Mouse (Mus musculus): ENCODE measurements at regions not wholly inside any gene's neighbourhood (a gene's known extent, or its start where the extent isn't known, plus 50 kb on each side); places are given as distances from the start of the nearest gene placed in this dataset.

GRCm38 (mm10) chr2:45588248-45588647 lies 471.1 kb upstream of the Zeb2 start:
- TF ChIP-seq CTCF (IDR thresholded peaks at IDR 0.05; ENCODE audit: low read depth, low read length) (no peak), EP300 (IDR thresholded peaks at IDR 0.05; ENCODE audit: insufficient read depth, low read depth, low read length) (no peak), POLR2A (IDR thresholded peaks at IDR 0.05; ENCODE audit: insufficient read depth, low read length) (no peak)
- no peaks in the 10 kb centered on the region for H3K9me3 ChIP-seq (replicated peaks; ENCODE audit: control insufficient read depth, insufficient read depth, low read length, poor library complexity, severe bottlenecking)
- no peaks in the 10 kb centered on the region for H3K36me3 ChIP-seq (ENCODE audit: control insufficient read depth, insufficient read depth, low read length, poor library complexity, severe bottlenecking)
- no peak overlapping the region for H3K4me3 ChIP-seq (ENCODE audit: low read depth, low read length)
- no peaks in the 10 kb centered on the region for H3K4me1 ChIP-seq (ENCODE audit: control insufficient read depth, insufficient read depth, low read length)
- H3K9ac ChIP-seq (ENCODE audit: low read depth, poor library complexity, severe bottlenecking): no peak overlapping the region
- H3K27ac ChIP-seq (ENCODE audit: insufficient read depth, low read length): no peak overlapping the region
- H3K27me3 ChIP-seq (ENCODE audit: control insufficient read depth, insufficient read depth, low read length, poor library complexity, severe bottlenecking): no peaks in the 10 kb centered on the region

GRCm38 (mm10) chr2:45586588-45587200 lies 469.5 kb upstream of the Zeb2 start:
- Histone ChIP-seq H3K9me3 (replicated peaks; ENCODE audit: control insufficient read depth, insufficient read depth, low read length, poor library complexity, severe bottlenecking) (no peaks in the 10 kb centered on the region), H3K9ac (ENCODE audit: low read depth, poor library complexity, severe bottlenecking) (no peak overlapping the region), H3K4me1 (ENCODE audit: control insufficient read depth, insufficient read depth, low read length) (no peaks in the 10 kb centered on the region), H3K27me3 (ENCODE audit: control insufficient read depth, insufficient read depth, low read length, poor library complexity, severe bottlenecking) (no peaks in the 10 kb centered on the region), H3K36me3 (ENCODE audit: control insufficient read depth, insufficient read depth, low read length, poor library complexity, severe bottlenecking) (no peaks in the 10 kb centered on the region), H3K27ac (ENCODE audit: insufficient read depth, low read length) (no peak overlapping the region), H3K4me3 (ENCODE audit: low read depth, low read length) (no peak overlapping the region)
- TF ChIP-seq CTCF (IDR thresholded peaks at IDR 0.05; ENCODE audit: low read depth, low read length): no peak
- TF ChIP-seq EP300 (IDR thresholded peaks at IDR 0.05; ENCODE audit: insufficient read depth, low read depth, low read length): no peak
- TF ChIP-seq POLR2A (IDR thresholded peaks at IDR 0.05; ENCODE audit: insufficient read depth, low read length): no peak

GRCm38 (mm10) chr2:45581549-45581925 lies 464.3 kb upstream of the Zeb2 start:
- TF ChIP-seq POLR2A (IDR thresholded peaks at IDR 0.05; ENCODE audit: insufficient read depth, low read length): no peak
- TF ChIP-seq EP300 (IDR thresholded peaks at IDR 0.05; ENCODE audit: insufficient read depth, low read depth, low read length): no peak
- TF ChIP-seq CTCF (IDR thresholded peaks at IDR 0.05; ENCODE audit: low read depth, low read length): no peak
- H3K4me1 ChIP-seq (ENCODE audit: control insufficient read depth, insufficient read depth, low read length): no peaks in the 10 kb centered on the region
- no peak overlapping the region for H3K9ac ChIP-seq (ENCODE audit: low read depth, poor library complexity, severe bottlenecking)
- no peaks in the 10 kb centered on the region for H3K36me3 ChIP-seq (ENCODE audit: control insufficient read depth, insufficient read depth, low read length, poor library complexity, severe bottlenecking)
- H3K9me3 ChIP-seq (replicated peaks; ENCODE audit: control insufficient read depth, insufficient read depth, low read length, poor library complexity, severe bottlenecking): no peaks in the 10 kb centered on the region
- no peak overlapping the region for H3K4me3 ChIP-seq (ENCODE audit: low read depth, low read length)
- H3K27me3 ChIP-seq (ENCODE audit: control insufficient read depth, insufficient read depth, low read length, poor library complexity, severe bottlenecking): no peaks in the 10 kb centered on the region
- no peak overlapping the region for H3K27ac ChIP-seq (ENCODE audit: insufficient read depth, low read length)

- Histone ChIP-seq H3K27ac (ENCODE audit: insufficient read depth, low read length) (no peak overlapping the region), H3K9ac (ENCODE audit: low read depth, poor library complexity, severe bottlenecking) (no peak overlapping the region), H3K27me3 (ENCODE audit: control insufficient read depth, insufficient read depth, low read length, poor library complexity, severe bottlenecking) (no peaks in the 10 kb centered on the region), H3K4me3 (ENCODE audit: low read depth, low read length) (no peak overlapping the region), H3K9me3 (replicated peaks; ENCODE audit: control insufficient read depth, insufficient read depth, low read length, poor library complexity, severe bottlenecking) (no peaks in the 10 kb centered on the region), H3K36me3 (ENCODE audit: control insufficient read depth, insufficient read depth, low read length, poor library complexity, severe bottlenecking) (no peaks in the 10 kb centered on the region), H3K4me1 (ENCODE audit: control insufficient read depth, insufficient read depth, low read length) (no peaks in the 10 kb centered on the region)
- TF ChIP-seq EP300 (IDR thresholded peaks at IDR 0.05; ENCODE audit: insufficient read depth, low read depth, low read length): no peak
- TF ChIP-seq POLR2A (IDR thresholded peaks at IDR 0.05; ENCODE audit: insufficient read depth, low read length): no peak
- TF ChIP-seq CTCF (IDR thresholded peaks at IDR 0.05; ENCODE audit: low read depth, low read length): no peak
These were observed 463.8 kb upstream of the Zeb2 start for GRCm38 (mm10) chr2:45580838-45581548.

GRCm38 (mm10) chr2:45572906-45573305 lies 455.7 kb upstream of the Zeb2 start:
- Histone ChIP-seq H3K4me3 (ENCODE audit: low read depth, low read length) (no peak overlapping the region), H3K36me3 (ENCODE audit: control insufficient read depth, insufficient read depth, low read length, poor library complexity, severe bottlenecking) (no peaks in the 10 kb centered on the region), H3K27ac (ENCODE audit: insufficient read depth, low read length) (no peak overlapping the region), H3K9ac (ENCODE audit: low read depth, poor library complexity, severe bottlenecking) (no peak overlapping the region), H3K9me3 (replicated peaks; ENCODE audit: control insufficient read depth, insufficient read depth, low read length, poor library complexity, severe bottlenecking) (no peaks in the 10 kb centered on the region), H3K27me3 (ENCODE audit: control insufficient read depth, insufficient read depth, low read length, poor library complexity, severe bottlenecking) (no peaks in the 10 kb centered on the region), H3K4me1 (ENCODE audit: control insufficient read depth, insufficient read depth, low read length) (no peaks in the 10 kb centered on the region)
- TF ChIP-seq POLR2A (IDR thresholded peaks at IDR 0.05; ENCODE audit: insufficient read depth, low read length) (no peak), EP300 (IDR thresholded peaks at IDR 0.05; ENCODE audit: insufficient read depth, low read depth, low read length) (no peak), CTCF (IDR thresholded peaks at IDR 0.05; ENCODE audit: low read depth, low read length) (no peak)

GRCm38 (mm10) chr2:45554707-45555106 lies 437.5 kb upstream of the Zeb2 start:
- TF ChIP-seq POLR2A (IDR thresholded peaks at IDR 0.05; ENCODE audit: insufficient read depth, low read length) (no peak), EP300 (IDR thresholded peaks at IDR 0.05; ENCODE audit: insufficient read depth, low read depth, low read length) (no peak)
- no peak overlapping the region for H3K4me3 ChIP-seq (ENCODE audit: low read depth, low read length)

More at GRCm38 (mm10) chr2:45554707-45555106, 437.5 kb upstream of the Zeb2 start:
- Histone ChIP-seq H3K27me3 (ENCODE audit: control insufficient read depth, insufficient read depth, low read length, poor library complexity, severe bottlenecking) (no peaks in the 10 kb centered on the region), H3K9me3 (replicated peaks; ENCODE audit: control insufficient read depth, insufficient read depth, low read length, poor library complexity, severe bottlenecking) (no peaks in the 10 kb centered on the region), H3K36me3 (ENCODE audit: control insufficient read depth, insufficient read depth, low read length, poor library complexity, severe bottlenecking) (no peaks in the 10 kb centered on the region), H3K27ac (ENCODE audit: insufficient read depth, low read length) (no peak overlapping the region), H3K9ac (ENCODE audit: low read depth, poor library complexity, severe bottlenecking) (no peak overlapping the region), H3K4me1 (ENCODE audit: control insufficient read depth, insufficient read depth, low read length) (no peaks in the 10 kb centered on the region)
